Mouse (Mus musculus) embryo, embryonic 10.5 days (tissue): ENCODE measurements around the gene Lrrc7.
A peak's percentile ranks its signal among the peaks of the same experiment; 100 is the strongest.
"Not testable (repeated sequence)": the region's sequence is repeated elsewhere in the genome, so short reads cannot be mapped to it uniquely, and the experiment has no call there.

ENCODE experiments used
- DNase-seq: peaks from one replicate; pipeline ENCODE4 v3.0.0-alpha.2; 2015; ENCODE audit warnings: low spot score

Gene Lrrc7

DNA sequence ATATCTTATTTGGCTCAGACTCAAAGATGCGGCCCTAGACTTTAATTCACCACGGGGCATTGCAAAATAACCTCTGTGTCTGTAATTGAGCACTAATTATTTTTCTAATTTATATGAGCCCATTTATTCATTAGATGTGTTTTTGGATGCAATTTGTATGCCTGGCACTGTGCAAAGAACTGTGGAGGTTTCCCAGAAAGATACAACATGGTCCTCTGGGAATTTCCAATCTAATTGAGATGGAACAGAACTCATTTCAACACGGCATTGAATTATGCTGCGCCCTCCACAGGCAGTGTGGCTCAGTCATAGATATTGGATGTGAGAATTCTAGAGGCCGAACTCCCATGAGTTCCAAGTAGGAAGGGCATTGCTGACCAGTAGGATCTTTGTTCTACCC is 397.6 kb downstream of the Lrrc7 start:
- no peak for DNase-seq

- no peak for DNase-seq
These were observed 398.9 kb downstream of the Lrrc7 start for GRCm38 (mm10) chr3:158163127-158163526.

GRCm38 (mm10) chr3:158161924-158162490 is 400.0 kb downstream of the Lrrc7 start:
- no peak for DNase-seq

DNA sequence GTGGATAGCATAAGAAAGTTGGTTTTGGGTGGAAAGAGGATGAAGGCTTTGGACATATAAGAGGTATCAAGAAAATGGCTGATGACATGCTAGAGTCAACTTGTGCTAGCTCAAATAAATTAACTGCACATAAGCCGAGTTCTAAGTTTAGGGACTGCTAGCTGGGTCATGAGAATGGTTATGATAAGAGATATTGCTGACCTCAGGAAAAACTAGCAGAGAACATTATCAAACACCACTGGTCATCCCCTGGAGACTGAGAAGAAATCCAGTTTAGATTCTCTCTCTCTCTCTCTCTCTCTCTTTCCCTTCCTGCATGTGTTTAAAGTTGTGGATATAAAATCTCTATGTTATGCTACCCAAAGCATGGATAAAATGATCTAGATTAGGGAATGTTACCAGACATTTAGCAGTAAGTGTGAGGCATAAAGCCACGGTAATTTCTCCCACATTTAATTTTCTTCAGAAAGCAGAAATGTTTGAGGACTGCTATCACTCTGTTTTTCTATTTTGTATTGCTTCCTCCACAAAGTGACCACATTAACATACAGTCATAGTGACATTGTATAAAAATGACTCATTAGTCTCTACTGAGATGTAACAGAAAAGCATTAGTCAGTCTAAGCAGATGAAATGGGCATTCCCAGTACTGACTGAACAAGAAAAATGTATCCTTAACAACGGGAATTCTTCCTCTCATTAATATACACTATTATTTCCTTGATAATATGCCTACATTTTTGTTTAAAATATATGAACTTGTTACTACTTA is 406.3 kb downstream of the Lrrc7 start:
- DNase-seq, result no peak

- no peak for DNase-seq
These were observed 407.9 kb downstream of the Lrrc7 start for GRCm38 (mm10) chr3:158154134-158154533.

DNA sequence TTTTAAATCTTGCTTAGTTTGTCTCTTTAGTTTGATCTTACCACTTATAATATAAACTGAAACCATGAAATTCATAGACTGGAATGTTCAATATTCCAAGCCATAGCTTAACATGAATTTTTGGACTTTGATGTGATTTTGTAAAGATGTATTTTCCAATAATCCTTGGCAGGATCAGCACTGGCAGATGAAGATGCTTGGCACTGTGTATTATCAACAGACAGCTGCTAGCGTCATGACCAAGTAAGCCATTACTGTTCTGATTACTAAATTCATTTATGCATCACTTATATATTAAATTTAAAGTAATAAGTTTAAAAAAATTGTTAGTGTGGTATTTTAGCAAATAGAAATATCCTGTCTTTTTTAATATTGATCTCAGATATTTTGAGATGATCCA is 413.0 kb downstream of the Lrrc7 start:
- DNase-seq, result no peak

DNA sequence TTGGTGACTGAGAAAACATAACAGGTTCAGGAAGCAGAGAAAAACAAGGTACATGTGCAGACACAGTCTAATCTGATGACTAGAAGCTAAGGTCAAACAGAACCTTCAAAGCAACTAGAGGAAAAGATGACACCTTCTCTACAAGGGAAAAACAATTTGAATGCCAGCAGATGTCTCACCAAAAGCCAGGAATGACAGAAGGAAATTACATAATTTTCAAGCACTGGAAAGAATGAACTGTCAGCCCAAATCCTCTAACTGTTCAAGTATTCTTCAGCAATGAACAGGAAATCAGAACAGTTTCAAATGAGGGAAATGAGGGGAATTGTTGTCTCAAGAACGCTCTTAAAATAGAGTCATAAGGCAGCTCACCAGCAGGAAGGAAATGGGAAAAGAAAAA is 421.4 kb downstream of the Lrrc7 start:
- DNase-seq, result no peak

DNA sequence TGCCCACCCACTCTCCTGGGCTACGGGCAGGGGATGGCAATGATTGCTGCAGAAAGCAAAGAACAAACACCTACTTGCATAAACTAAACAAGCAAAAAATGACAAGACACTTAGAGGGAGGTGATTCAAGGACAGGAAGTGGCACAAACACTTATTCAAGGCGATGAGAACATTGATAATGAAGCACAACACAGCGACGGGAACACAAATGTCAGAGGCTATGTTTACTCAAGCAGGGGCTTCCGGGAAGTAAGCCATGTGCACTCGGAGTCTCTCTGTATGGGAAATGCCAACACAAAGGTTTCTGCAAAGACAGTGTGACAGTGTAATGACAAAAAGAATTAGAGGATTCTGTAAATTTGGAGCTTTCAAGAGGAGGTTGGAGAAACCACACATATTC is 424.2 kb downstream of the Lrrc7 start:
- DNase-seq, result no peak

GRCm38 (mm10) chr3:158131672-158132071 is 430.3 kb downstream of the Lrrc7 start:
- DNase-seq, result no peak

DNA sequence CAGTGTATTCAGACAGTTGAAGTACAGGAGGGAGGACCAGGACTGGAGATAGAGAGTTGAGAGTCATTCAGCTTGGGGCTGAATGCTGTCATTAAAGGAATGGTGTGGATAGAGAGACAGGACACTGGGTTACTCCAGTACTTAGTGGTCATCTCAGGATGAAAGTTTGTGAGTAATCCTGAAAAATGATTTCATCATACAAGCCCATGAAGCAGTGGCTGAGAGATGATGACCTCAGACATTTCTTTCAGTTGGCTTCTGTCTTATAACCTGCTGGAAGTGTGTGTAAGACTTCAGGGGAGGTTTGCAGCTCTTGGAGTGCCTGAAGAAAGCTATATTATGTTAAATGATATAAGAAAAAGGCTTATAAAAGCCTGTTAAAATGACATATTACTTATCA is 430.8 kb downstream of the Lrrc7 start:
- DNase-seq, result no peak

GRCm38 (mm10) chr3:158122899-158123298 is 439.1 kb downstream of the Lrrc7 start:
- DNase-seq, result no peak

DNA sequence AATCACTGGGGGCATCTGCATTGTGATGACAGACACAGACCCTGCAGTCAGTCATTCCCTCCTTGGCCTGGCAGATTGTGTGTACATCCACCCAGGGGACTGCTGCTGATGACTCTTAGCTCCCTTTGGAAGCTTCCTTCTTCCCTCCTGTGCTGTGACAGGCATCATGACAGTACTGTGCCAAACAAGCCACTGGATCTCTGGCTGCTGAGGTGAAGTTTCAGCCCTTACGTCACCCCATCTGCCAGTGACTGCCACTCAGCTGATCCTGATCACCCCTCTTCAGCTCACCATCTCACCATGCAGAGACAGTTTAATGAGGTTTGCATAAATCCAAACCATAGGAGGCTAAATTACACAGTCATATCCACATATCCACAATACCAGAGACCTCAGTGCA is 456.8 kb downstream of the Lrrc7 start:
- no peak for DNase-seq

DNA sequence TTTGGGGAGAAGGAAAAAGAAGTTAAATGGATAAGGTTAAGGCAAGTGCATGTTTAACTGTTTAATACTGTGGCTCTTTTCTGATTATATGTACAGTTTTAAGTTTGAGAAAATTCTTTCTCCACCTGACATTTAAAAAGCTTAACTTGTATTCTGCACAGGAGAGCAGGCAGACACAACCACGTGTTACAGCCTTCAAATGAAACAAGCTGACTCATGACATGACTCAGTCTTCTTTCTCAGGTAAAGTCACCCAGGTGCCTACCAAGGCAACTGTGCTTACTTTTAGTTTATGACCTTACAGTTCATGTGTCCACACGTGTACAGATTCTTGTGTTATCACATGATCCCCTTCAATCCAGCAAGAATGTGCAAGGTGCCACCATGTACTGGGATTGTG is 458.6 kb downstream of the Lrrc7 start:
- no peak for DNase-seq

GRCm38 (mm10) chr3:158102530-158102929 is 459.5 kb downstream of the Lrrc7 start:
- DNase-seq, result not testable (repeated sequence)

DNA sequence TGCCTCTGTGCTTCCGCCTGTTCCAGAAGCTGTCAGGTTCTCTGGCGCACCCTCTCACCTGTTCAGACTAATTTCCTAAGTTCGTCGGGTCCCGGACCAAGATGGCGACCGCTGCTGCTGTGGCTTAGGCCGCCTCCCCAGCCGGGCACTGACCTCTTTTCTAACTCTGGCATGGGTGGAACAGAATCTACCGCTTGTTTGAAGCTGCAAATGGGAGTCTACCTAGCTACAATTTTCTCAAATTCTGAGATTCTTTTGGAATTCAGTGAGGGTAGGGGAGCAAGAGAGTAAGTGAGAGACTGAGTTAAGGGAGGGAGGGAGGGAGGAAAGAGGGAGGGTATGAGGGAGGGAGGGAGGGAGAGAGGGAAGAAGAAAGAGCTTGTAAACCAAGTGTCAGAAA is 460.0 kb downstream of the Lrrc7 start:
- not testable (repeated sequence) for DNase-seq

GRCm38 (mm10) chr3:158093919-158094318 is 468.1 kb downstream of the Lrrc7 start:
- DNase-seq, result no peak

DNA sequence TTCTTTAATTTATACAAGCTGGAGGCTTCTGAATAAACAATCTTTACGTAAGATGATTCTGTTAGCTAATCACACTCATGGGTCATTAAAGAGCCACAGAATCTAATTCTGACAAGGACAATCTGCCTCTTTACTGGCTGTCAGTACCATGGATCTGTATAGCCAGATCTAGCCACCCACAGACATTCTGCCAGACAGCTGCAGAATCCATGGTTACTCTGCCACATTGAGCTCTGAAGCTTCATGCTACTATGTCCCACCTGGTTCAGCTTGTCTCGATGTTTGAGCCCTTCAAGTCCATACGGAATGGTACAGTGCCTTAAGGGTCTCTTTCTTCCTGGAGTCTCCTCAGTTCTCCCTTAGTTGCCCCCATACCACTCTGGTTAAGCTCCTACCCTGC is 470.4 kb downstream of the Lrrc7 start:
- no peak for DNase-seq

DNA sequence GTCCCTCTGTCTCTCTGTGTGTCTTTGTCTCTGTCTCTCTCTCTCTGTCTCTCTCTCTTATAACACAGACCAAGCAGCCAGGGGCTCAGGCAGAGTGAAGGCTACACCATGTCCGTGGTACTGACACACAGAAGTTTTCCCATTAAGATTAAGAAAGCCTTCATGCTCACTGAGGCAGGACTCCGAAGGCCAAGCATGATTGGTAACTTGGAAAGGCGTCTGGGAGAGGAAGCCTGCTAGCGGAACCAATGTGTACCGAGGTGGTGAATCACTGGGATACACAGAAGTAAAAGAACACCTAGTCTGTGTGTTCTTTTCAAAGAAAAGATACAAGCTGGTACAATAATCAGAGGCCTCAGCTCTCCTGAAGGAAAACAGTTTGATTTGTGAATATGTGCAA is 484.2 kb downstream of the Lrrc7 start:
- DNase-seq, result no peak

GRCm38 (mm10) chr3:158077380-158077772 is 484.6 kb downstream of the Lrrc7 start:
- DNase-seq, result no peak

DNA sequence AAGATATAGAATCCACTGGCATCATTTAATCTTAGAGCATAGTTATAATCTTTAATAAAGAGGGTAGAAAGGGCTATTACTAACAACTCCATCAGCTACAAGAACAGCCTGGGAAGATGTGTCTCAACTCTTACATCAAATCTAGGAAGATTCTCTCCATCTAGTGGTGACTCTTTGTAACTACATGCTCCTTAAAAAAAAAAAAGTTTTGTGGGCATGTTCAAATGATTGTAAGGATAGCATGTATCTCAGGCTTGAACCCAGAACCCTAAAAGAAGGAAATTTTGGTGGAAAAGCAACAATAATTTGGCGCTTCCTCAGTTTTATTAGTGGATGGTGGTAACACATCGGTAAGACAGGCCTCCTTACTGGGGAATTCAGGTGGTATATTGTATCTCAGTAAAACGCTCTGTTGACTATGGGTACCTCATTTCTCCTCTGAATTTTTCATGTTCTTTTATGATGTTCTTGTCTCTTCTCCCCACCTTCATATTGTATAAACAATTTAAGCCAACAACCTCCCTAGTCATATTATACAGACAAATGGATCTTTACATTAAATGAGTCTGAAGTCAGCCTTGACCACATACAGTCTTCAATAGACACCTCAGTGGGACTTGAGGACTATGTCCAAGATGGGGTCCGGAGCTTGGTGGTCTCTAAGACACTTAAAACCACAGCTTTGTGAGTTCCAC is 485.2 kb downstream of the Lrrc7 start:
- peak; percentile 72 for DNase-seq

GRCm38 (mm10) chr3:158075004-158075403 is 487.0 kb downstream of the Lrrc7 start:
- no peak for DNase-seq

DNA sequence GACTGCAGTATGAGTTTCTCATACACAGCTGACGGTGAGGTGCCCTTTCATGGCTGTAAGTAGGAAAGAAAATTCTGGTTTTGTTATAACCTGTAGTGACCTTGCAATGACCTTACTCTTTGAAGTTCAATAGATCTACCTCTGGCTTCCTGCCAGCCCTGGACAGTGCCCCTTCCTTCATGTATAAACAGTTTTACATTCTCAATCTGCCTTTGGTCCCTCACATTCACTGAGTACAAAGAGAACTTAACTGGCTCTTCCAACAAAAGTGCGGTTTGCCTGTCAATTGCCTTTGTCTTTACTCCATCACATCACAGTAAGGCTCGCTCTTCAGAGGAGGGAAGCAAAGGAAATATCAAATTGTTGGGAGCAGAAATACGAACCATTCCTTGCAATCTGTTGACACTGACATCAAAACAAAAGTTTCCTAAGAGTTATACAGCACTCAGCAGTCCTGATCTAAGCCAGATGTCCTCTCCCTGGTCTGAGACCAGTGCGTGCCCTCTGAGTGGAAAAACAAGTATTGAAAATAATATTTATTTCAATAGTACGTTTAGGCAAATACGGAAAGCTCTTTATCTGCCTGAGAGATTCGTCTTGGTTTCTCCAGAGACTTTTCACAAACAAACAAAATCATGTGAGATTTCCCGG is 493.3 kb downstream of the Lrrc7 start:
- DNase-seq, result peak; percentile 40

DNA sequence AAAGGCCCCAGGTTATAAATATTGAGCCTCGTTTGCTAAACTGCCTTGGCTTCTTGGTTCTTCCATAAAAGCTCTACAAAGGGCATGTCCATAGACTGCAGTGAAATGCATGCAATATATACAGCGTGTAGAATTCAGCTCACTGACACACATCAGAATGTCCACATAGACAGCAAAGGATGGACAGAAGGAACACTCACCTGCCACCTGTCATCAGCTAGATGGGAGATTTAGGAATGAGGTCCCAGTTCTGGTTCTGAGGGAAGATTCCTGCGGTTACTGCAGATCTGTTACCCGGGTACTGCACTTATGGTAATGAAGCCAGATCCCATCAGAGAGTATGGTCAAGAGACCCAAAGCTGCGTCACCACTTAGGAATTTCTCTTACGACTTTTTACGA is 494.1 kb downstream of the Lrrc7 start:
- no peak for DNase-seq
